Mouse (Mus musculus) myocyte (in vitro differentiated cells): Measurements from ENCODE around the gene E2f3. TPM values are rescaled to one million over a fixed set of nuclear protein-coding genes. Genes with fewer than 3 reads are reported as not detected.

Experiments used
- H3K27me3 ChIP-seq: one replicate; pipeline ENCODE4 v1.6.1; 2011; ENCODE audit not compliant: control insufficient read depth, insufficient read depth, insufficient read length
- H3K36me3 ChIP-seq: one replicate; pipeline ENCODE4 v1.6.1; 2011; ENCODE audit not compliant: control insufficient read depth, insufficient read depth
- H3K4me2 ChIP-seq: one replicate; pipeline ENCODE4 v1.6.1; 2011; ENCODE audit warnings: low read depth, control low read depth
- H3K4me3 ChIP-seq: one replicate; pipeline ENCODE4 v1.5.1; 2011; ENCODE audit warnings: mild to moderate bottlenecking, control low read depth, moderate library complexity
- H3K79me2 ChIP-seq: one replicate; pipeline ENCODE4 v1.6.1; 2011; ENCODE audit not compliant: control insufficient read depth, insufficient read depth
- H3ac ChIP-seq: one replicate; pipeline ENCODE4 v1.6.1; 2011; ENCODE audit not compliant: control insufficient read depth, insufficient read length
- CEBPB ChIP-seq: IDR thresholded peaks from 2 replicates; pipeline ENCODE4 v1.6.1; 2011; ENCODE audit warnings: mild to moderate bottlenecking, moderate library complexity; ENCODE audit not compliant: poor library complexity, insufficient read depth, severe bottlenecking
- E2F4 ChIP-seq: IDR thresholded peaks from one replicate; pipeline ENCODE4 v1.6.1; 2011; ENCODE audit warnings: mild to moderate bottlenecking, control low read depth, moderate library complexity; ENCODE audit not compliant: insufficient read depth
- MAX ChIP-seq: IDR thresholded peaks from one replicate; pipeline ENCODE4 v1.6.1; 2011; ENCODE audit warnings: low read depth, mild to moderate bottlenecking, control low read depth
- MYOD1 ChIP-seq, 3 experiments: IDR thresholded peaks; one replicate each; pipeline ENCODE4 v1.6.1; 2011; ENCODE audit warnings: control low read depth in 2 of 3, low read depth in 2 of 3, mild to moderate bottlenecking in 2 of 3, moderate library complexity in 1 of 3; ENCODE audit not compliant: insufficient read length in 2 of 3, control insufficient read depth in 1 of 3
- MYOG ChIP-seq, 3 experiments: IDR thresholded peaks; one replicate each; pipeline ENCODE4 v1.6.1; 2011; ENCODE audit warnings: control low read depth in 2 of 3, low read depth in 2 of 3, mild to moderate bottlenecking in 2 of 3; ENCODE audit not compliant: insufficient read length in 2 of 3, control insufficient read depth in 1 of 3, insufficient read depth in 1 of 3
- POLR2A ChIP-seq: IDR thresholded peaks from one replicate; pipeline ENCODE4 v1.6.1; 2011; ENCODE audit warnings: low read depth, mild to moderate bottlenecking, control low read depth, moderate library complexity; ENCODE audit not compliant: insufficient read length
- POLR2AphosphoS2 ChIP-seq: IDR thresholded peaks from one replicate; pipeline ENCODE4 v1.6.1; 2011; ENCODE audit warnings: low read depth, control low read depth; ENCODE audit not compliant: insufficient read length
- REST ChIP-seq: IDR thresholded peaks from one replicate; pipeline ENCODE4 v1.6.1; 2011; ENCODE audit warnings: mild to moderate bottlenecking, control low read depth, moderate library complexity; ENCODE audit not compliant: insufficient read depth, insufficient read length
- SRF ChIP-seq: IDR thresholded peaks from one replicate; pipeline ENCODE4 v1.6.1; 2011; ENCODE audit warnings: low read depth; ENCODE audit not compliant: control insufficient read depth, insufficient read length
- TCF12 ChIP-seq: IDR thresholded peaks from one replicate; pipeline ENCODE4 v1.6.1; 2011; ENCODE audit warnings: mild to moderate bottlenecking, control low read depth; ENCODE audit not compliant: poor library complexity, insufficient read depth, severe bottlenecking
- TCF3 ChIP-seq: IDR thresholded peaks from one replicate; pipeline ENCODE4 v1.6.1; 2011; ENCODE audit warnings: low read depth, control low read depth; ENCODE audit not compliant: insufficient read length
- USF1 ChIP-seq: IDR thresholded peaks from one replicate; pipeline ENCODE4 v1.6.1; 2011; ENCODE audit warnings: low read depth, mild to moderate bottlenecking, control low read depth, moderate library complexity
- polyA plus RNA-seq: library from polyadenylated mRNA; unstranded; fragments of >200 nt; fragmentation: generic; extraction: Trizol; gene quantifications from one replicate; pipeline ENCODE4 v1.2.1, GENCODE M21; 2012; ENCODE audit warnings: missing spikeins

E2f3 gene
- polyA plus RNA-seq, 1 experiment, result 5.6 TPM

DNA sequence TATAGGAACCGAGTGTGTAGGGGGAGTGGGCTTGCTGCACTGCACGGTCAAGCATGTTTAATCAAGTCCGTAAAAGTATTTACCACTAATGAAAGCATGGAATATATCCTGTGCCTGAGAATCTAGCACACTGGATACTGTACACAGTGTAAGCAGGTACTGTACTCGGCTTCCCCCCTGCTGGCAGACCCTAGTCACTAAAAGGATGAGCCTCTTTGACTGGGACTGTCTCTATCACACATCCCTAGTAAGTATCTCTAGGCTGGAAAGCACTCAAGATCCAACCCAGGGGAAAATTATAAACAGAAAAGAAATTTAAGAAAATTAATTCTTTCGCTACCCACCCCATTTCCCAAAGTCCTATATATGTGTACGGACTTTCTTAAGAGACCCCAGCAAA, 2.8 kb downstream of the E2f3 start:
- peak overlapping the region; percentile 56 for H3ac ChIP-seq
- TF ChIP-seq SRF (no peak), TCF3 (no peak), CEBPB (no peak), TCF12 (no peak), MYOD1 (IDR thresholded peaks at IDR 0.05; ENCODE audit: control insufficient read depth in 1 of 3, insufficient read length in 2 of 3, low read depth in 2 of 3) (no peak), MAX (no peak), POLR2AphosphoS2 (no peak), REST (no peak), POLR2A (no peak), E2F4 (no peak), MYOG (IDR thresholded peaks at IDR 0.05; ENCODE audit: control insufficient read depth in 1 of 3, insufficient read depth in 1 of 3, insufficient read length in 2 of 3, low read depth in 2 of 3) (no peak)
- H3K4me2 ChIP-seq, result peak overlapping the region; percentile 93
- H3K27me3 ChIP-seq, result no peaks in the 10 kb centered on the region
- peak overlapping the region; percentile 61 for H3K4me3 ChIP-seq
- peaks cover 3% of the 10 kb centered on the region for H3K36me3 ChIP-seq
- peaks cover 59% of the 10 kb centered on the region for H3K79me2 ChIP-seq

DNA sequence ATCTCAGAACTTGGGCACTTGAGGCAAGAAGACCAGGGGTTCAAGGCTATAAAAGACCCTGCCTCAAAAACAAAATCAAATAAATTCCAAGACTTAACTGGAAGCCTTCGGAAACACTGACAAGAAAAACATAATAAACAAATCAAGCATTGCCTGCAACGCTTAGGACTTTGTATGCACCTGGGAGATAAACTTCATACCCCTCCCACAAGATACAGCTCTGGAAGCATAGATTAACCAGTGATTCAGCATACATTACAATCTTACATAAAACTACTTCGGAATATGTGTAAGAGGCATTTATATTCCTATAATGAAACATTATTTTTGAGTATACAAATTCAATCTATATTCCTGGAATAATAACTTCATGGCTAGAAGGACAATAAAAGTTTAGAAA, 3.5 kb downstream of the E2f3 start:
- TF ChIP-seq SRF (no peak), MYOD1 (IDR thresholded peaks at IDR 0.05; ENCODE audit: control insufficient read depth in 1 of 3, insufficient read length in 2 of 3, low read depth in 2 of 3) (no peak)
- Histone ChIP-seq H3K4me2 (peak overlapping the region; percentile 19), H3K4me3 (no peak overlapping the region), H3K27me3 (no peaks in the 10 kb centered on the region), H3K36me3 (peaks cover 3% of the 10 kb centered on the region), H3K79me2 (peaks cover 65% of the 10 kb centered on the region), H3ac (no peak overlapping the region)

DNA sequence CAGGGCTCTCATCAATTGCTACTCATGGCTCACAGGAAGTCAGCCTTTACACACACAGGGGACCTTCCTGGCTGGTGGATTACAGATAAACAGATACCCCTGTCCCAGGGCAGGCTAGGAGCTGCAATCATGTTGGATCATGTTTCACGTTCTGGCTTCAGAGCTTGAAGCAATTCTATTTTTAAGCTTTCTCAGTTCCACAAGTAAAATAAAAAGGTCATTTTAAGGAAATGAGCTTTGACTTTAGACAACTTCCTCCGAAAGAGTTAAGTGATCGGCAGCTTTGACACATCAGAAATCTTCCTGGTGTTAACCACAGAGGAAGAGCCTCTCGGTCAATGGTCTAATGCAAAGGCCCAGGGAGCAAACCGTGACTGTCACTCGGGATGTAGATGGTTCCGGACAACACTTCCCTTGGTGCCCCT, 6.7 kb downstream of the E2f3 start:
- Histone ChIP-seq H3K4me3 (no peak overlapping the region), H3K36me3 (peaks cover 3% of the 10 kb centered on the region), H3ac (no peak overlapping the region), H3K79me2 (peaks cover 98% of the 10 kb centered on the region), H3K4me2 (no peak overlapping the region), H3K27me3 (no peaks in the 10 kb centered on the region)
- TF ChIP-seq POLR2A (no peak), CEBPB (no peak), MYOG (IDR thresholded peaks at IDR 0.05; ENCODE audit: control insufficient read depth in 1 of 3, insufficient read depth in 1 of 3, insufficient read length in 2 of 3, low read depth in 2 of 3) (no peak), MAX (no peak), SRF (no peak), REST (no peak), TCF3 (no peak), POLR2AphosphoS2 (no peak), E2F4 (no peak)

DNA sequence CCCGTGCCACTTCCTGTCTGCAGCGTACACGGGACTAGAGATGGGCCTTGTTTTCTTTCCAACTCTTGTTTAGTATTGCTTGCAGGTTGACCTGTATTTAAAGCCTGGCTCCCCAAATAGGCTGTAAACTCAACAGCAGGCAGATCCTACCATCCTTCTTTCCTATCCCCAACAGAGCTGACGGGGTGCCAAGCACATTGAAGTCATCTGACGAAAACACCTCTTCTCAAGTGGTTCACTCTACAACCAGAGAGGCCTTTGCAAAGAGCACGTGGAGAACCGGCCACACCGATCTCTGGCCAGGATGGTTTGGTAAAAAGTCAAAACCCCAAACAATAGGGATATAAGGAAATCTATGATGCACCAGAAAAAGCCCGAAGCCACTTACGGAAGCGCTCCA, 8.5 kb downstream of the E2f3 start:
- H3ac ChIP-seq, result no peak overlapping the region
- H3K36me3 ChIP-seq, result peaks cover 3% of the 10 kb centered on the region
- TF ChIP-seq MAX (no peak), USF1 (no peak), TCF12 (no peak), E2F4 (no peak), REST (no peak), POLR2A (no peak), MYOG (IDR thresholded peaks at IDR 0.05; ENCODE audit: control insufficient read depth in 1 of 3, insufficient read depth in 1 of 3, insufficient read length in 2 of 3, low read depth in 2 of 3) (no peak), TCF3 (no peak), POLR2AphosphoS2 (no peak), CEBPB (no peak)
- no peak overlapping the region for H3K4me3 ChIP-seq
- no peak overlapping the region for H3K4me2 ChIP-seq
- H3K27me3 ChIP-seq, result no peaks in the 10 kb centered on the region
- H3K79me2 ChIP-seq, result peaks cover 100% of the 10 kb centered on the region

DNA sequence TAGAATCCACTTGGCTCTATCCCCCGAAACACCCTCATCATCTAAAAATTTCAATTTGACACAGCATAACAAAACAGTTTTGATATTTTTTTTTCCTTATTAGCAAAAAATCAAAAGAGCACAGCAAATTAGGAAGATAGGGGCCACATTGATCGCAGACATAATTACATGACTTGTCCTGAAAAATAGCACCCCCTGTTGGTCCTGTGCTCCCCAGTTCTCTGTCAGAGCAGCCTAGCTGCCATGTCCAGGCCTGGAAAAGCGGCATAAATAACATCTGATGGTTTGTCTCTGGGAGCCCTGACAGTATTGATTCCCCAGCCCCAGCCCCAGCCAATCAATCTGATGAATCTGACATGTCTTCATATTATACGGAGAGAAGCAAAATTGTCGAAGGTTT, 11.8 kb downstream of the E2f3 start:
- peaks cover 100% of the 10 kb centered on the region for H3K79me2 ChIP-seq
- peaks cover 7% of the 10 kb centered on the region for H3K36me3 ChIP-seq
- no peak overlapping the region for H3K4me2 ChIP-seq
- TF ChIP-seq POLR2AphosphoS2 (no peak), REST (no peak), CEBPB (no peak), MAX (no peak), SRF (no peak), TCF3 (no peak), MYOG (IDR thresholded peaks at IDR 0.05; ENCODE audit: control insufficient read depth in 1 of 3, insufficient read depth in 1 of 3, insufficient read length in 2 of 3, low read depth in 2 of 3) (no peak), MYOD1 (IDR thresholded peaks at IDR 0.05; ENCODE audit: control insufficient read depth in 1 of 3, insufficient read length in 2 of 3, low read depth in 2 of 3) (no peak), TCF12 (no peak), USF1 (no peak), E2F4 (no peak), POLR2A (no peak)
- H3K27me3 ChIP-seq, result no peaks in the 10 kb centered on the region
- H3K4me3 ChIP-seq, result no peak overlapping the region
- no peak overlapping the region for H3ac ChIP-seq
